Mouse (Mus musculus): ENCODE measurements around the gene Srsf9.

- TF ChIP-seq POLR2A (IDR thresholded peaks at IDR 0.05; ENCODE audit: low read depth, low read length) (no peak), CTCF (IDR thresholded peaks at IDR 0.05; ENCODE audit: borderline replicate concordance, insufficient read depth, low read length) (no peak)
Observed at GRCm38 (mm10) chr5:115278785-115279184, 48.2 kb upstream of the Srsf9 start.

Measured in embryonic fibroblast, embryonic 13.5 days (primary cell).